Mouse (Mus musculus) liver, embryonic 15.5 days (tissue): ENCODE results near the gene Fv1. TPM values are rescaled to one million over a fixed set of nuclear protein-coding genes. Genes with fewer than 3 reads are reported as not detected.

Experiments used
- ATAC-seq: fragments of 200-750 bp; cut with Nextera tagmentation; 2 replicates; pipeline ENCODE4 v1.8.0; 2017; ENCODE audit warnings: moderate number of reproducible peaks, mild to moderate bottlenecking, moderate library complexity; ENCODE audit not compliant: insufficient read depth
- H3K27ac ChIP-seq: fragments of 300-500 bp; sonication (generic); replicated peaks from 2 replicates; pipeline ENCODE4 v1.5.1; 2015; ENCODE audit warnings: mild to moderate bottlenecking, inconsistent platforms
- H3K27me3 ChIP-seq: fragments of 300-500 bp; sonication (generic); 2 replicates; pipeline ENCODE4 v1.6.1; 2015; ENCODE audit warnings: mild to moderate bottlenecking, inconsistent platforms
- H3K36me3 ChIP-seq: fragments of 300-500 bp; sonication (generic); replicated peaks from 2 replicates; pipeline ENCODE4 v1.6.1; 2015; ENCODE audit warnings: moderate library complexity, mild to moderate bottlenecking, inconsistent platforms
- H3K4me1 ChIP-seq: fragments of 300-500 bp; sonication (generic); replicated peaks from 2 replicates; pipeline ENCODE4 v1.6.1; 2015; ENCODE audit warnings: inconsistent platforms
- H3K4me2 ChIP-seq: fragments of 300-500 bp; sonication (generic); 2 replicates; pipeline ENCODE4 v1.6.1; 2015; ENCODE audit warnings: moderate library complexity, mild to moderate bottlenecking, inconsistent platforms
- H3K4me3 ChIP-seq: fragments of 300-500 bp; sonication (generic); replicated peaks from 2 replicates; pipeline ENCODE4 v1.5.1; 2015; ENCODE audit warnings: mild to moderate bottlenecking, inconsistent platforms
- H3K9ac ChIP-seq: fragments of 300-500 bp; sonication (generic); 2 replicates; pipeline ENCODE4 v1.6.1; 2015; ENCODE audit warnings: moderate library complexity, mild to moderate bottlenecking, inconsistent platforms
- H3K9me3 ChIP-seq: fragments of 300-500 bp; sonication (generic); replicated peaks from 2 replicates; pipeline ENCODE4 v1.6.1; 2016; ENCODE audit warnings: inconsistent platforms
- WGBS: fragments of 180-500 bp; shearing (Covaris S2); methylation state at CpG from one replicate; pipeline ENCODE4 v1.1.7; 2015; ENCODE audit warnings: mixed read lengths; ENCODE audit not compliant: insufficient replicate concordance; 5-methylcytosine and 5-hydroxymethylcytosine counted together
- polyA plus RNA-seq: library from polyadenylated mRNA; unstranded; fragments of >200 nt; fragmentation: Nextera tagmentation; extraction: Ambion mirVana; gene quantifications from 2 replicates; pipeline ENCODE4 v1.2.1, GENCODE M21; 2015

The Fv1 gene
- polyA plus RNA-seq, 1 experiment from 2014 or later, result 2.1 TPM

- peaks cover 92% of the 10 kb centered on the region for H3K36me3 ChIP-seq
- H3K27ac ChIP-seq, result no peak overlapping the region
- no peaks in the 10 kb centered on the region for H3K9me3 ChIP-seq
- 90% methylated on average over 12 of the region's 12 CpGs for WGBS
- H3K4me2 ChIP-seq, result no peak overlapping the region
- no peak for ATAC-seq
- H3K9ac ChIP-seq, result no peak overlapping the region
- no peaks in the 10 kb centered on the region for H3K27me3 ChIP-seq
- no peaks in the 10 kb centered on the region for H3K4me1 ChIP-seq
- no peak overlapping the region for H3K4me3 ChIP-seq
Measured at GRCm38 (mm10) chr4:147886158-147886557, 17.4 kb downstream of the Fv1 start.

- no peaks in the 10 kb centered on the region for H3K9me3 ChIP-seq
- no peaks in the 10 kb centered on the region for H3K4me1 ChIP-seq
- no peak overlapping the region for H3K27ac ChIP-seq
- no peak overlapping the region for H3K4me2 ChIP-seq
- peaks cover 91% of the 10 kb centered on the region for H3K36me3 ChIP-seq
- ATAC-seq, result no peak
- no peaks in the 10 kb centered on the region for H3K27me3 ChIP-seq
- no peak overlapping the region for H3K9ac ChIP-seq
- 81% methylated on average over 7 of the region's 7 CpGs for WGBS
- H3K4me3 ChIP-seq, result no peak overlapping the region
Measured at GRCm38 (mm10) chr4:147887277-147887676, 18.5 kb downstream of the Fv1 start.

GRCm38 (mm10) chr4:147888237-147888636 is 19.5 kb downstream of the Fv1 start:
- ATAC-seq, result no peak

GRCm38 (mm10) chr4:147890341-147890740 is 21.6 kb downstream of the Fv1 start:
- Histone ChIP-seq H3K36me3 (peaks cover 85% of the 10 kb centered on the region), H3K4me2 (no peak overlapping the region)
- ATAC-seq, result no peak

More at GRCm38 (mm10) chr4:147888237-147888636, 19.5 kb downstream of the Fv1 start:
- H3K9me3 ChIP-seq, result no peaks in the 10 kb centered on the region
- H3K27ac ChIP-seq, result no peak overlapping the region
- H3K4me2 ChIP-seq, result no peak overlapping the region
- no peak overlapping the region for H3K4me3 ChIP-seq
- no peak overlapping the region for H3K9ac ChIP-seq
- H3K27me3 ChIP-seq, result no peaks in the 10 kb centered on the region
- peaks cover 89% of the 10 kb centered on the region for H3K36me3 ChIP-seq
- 63% methylated on average over 4 of the region's 4 CpGs for WGBS
- no peaks in the 10 kb centered on the region for H3K4me1 ChIP-seq

GRCm38 (mm10) chr4:147895815-147896330 is 27.1 kb downstream of the Fv1 start:
- H3K9me3 ChIP-seq, result no peaks in the 10 kb centered on the region
- H3K4me2 ChIP-seq, result no peak overlapping the region
- no peak for ATAC-seq
- H3K4me3 ChIP-seq, result no peak overlapping the region
- no peaks in the 10 kb centered on the region for H3K27me3 ChIP-seq
- no peaks in the 10 kb centered on the region for H3K4me1 ChIP-seq
- H3K36me3 ChIP-seq, result peaks cover 90% of the 10 kb centered on the region
- no peak overlapping the region for H3K9ac ChIP-seq
- WGBS, result 78% methylated on average over 4 of the region's 4 CpGs
- H3K27ac ChIP-seq, result no peak overlapping the region

More at GRCm38 (mm10) chr4:147890341-147890740, 21.6 kb downstream of the Fv1 start:
- no peak overlapping the region for H3K9ac ChIP-seq
- H3K4me1 ChIP-seq, result no peaks in the 10 kb centered on the region
- WGBS, result 79% methylated on average over 6 of the region's 6 CpGs
- H3K9me3 ChIP-seq, result no peaks in the 10 kb centered on the region
- H3K27me3 ChIP-seq, result no peaks in the 10 kb centered on the region
- no peak overlapping the region for H3K4me3 ChIP-seq
- no peak overlapping the region for H3K27ac ChIP-seq

- Histone ChIP-seq H3K4me1 (no peaks in the 10 kb centered on the region), H3K9ac (no peak overlapping the region), H3K27me3 (no peaks in the 10 kb centered on the region), H3K4me3 (no peak overlapping the region), H3K9me3 (no peaks in the 10 kb centered on the region), H3K27ac (no peak overlapping the region), H3K36me3 (peaks cover 85% of the 10 kb centered on the region), H3K4me2 (no peak overlapping the region)
- ATAC-seq, result no peak
- 41% methylated on average over 1 of the region's 1 CpGs for WGBS
Measured at GRCm38 (mm10) chr4:147896411-147896810, 27.6 kb downstream of the Fv1 start.

- no peaks in the 10 kb centered on the region for H3K4me1 ChIP-seq
- H3K27ac ChIP-seq, result no peak overlapping the region
- H3K4me3 ChIP-seq, result no peak overlapping the region
- no peaks in the 10 kb centered on the region for H3K9me3 ChIP-seq
- 72% methylated on average over 3 of the region's 3 CpGs for WGBS
- no peaks in the 10 kb centered on the region for H3K27me3 ChIP-seq
- ATAC-seq, result no peak
- H3K9ac ChIP-seq, result no peak overlapping the region
- no peak overlapping the region for H3K4me2 ChIP-seq
- H3K36me3 ChIP-seq, result peaks cover 78% of the 10 kb centered on the region
Measured at GRCm38 (mm10) chr4:147897348-147897747, 28.6 kb downstream of the Fv1 start.

GRCm38 (mm10) chr4:147900452-147900851 is 31.7 kb downstream of the Fv1 start:
- no peak overlapping the region for H3K4me2 ChIP-seq
- no peaks in the 10 kb centered on the region for H3K27me3 ChIP-seq
- H3K36me3 ChIP-seq, result peaks cover 64% of the 10 kb centered on the region
- WGBS, result 65% methylated on average over 7 of the region's 7 CpGs
- H3K9ac ChIP-seq, result no peak overlapping the region
- H3K4me1 ChIP-seq, result peaks cover 21% of the 10 kb centered on the region
- H3K4me3 ChIP-seq, result no peak overlapping the region
- no peak overlapping the region for H3K27ac ChIP-seq
- H3K9me3 ChIP-seq, result no peaks in the 10 kb centered on the region
- no peak for ATAC-seq

- Histone ChIP-seq H3K27ac (no peak overlapping the region), H3K9me3 (no peaks in the 10 kb centered on the region), H3K27me3 (no peaks in the 10 kb centered on the region), H3K9ac (no peak overlapping the region), H3K4me3 (no peak overlapping the region; the same call in 1 of the 2 replicates), H3K4me1 (peaks cover 25% of the 10 kb centered on the region), H3K4me2 (peak overlapping the region; percentile 81; the same call in 1 of the 2 replicates), H3K36me3 (peaks cover 38% of the 10 kb centered on the region)
- WGBS, result 76% methylated on average over 12 of the region's 12 CpGs
- no peak for ATAC-seq
Measured at GRCm38 (mm10) chr4:147902906-147903500, 34.2 kb downstream of the Fv1 start.

- H3K36me3 ChIP-seq, result peaks cover 32% of the 10 kb centered on the region
- no peaks in the 10 kb centered on the region for H3K27me3 ChIP-seq
- H3K27ac ChIP-seq, result peak overlapping the region; percentile 86; the same call in 1 of the 2 replicates
- peak overlapping the region; percentile 87 for H3K9ac ChIP-seq
- no peak for ATAC-seq
- 60% methylated on average over 3 of the region's 3 CpGs for WGBS
- H3K4me1 ChIP-seq, result peaks cover 25% of the 10 kb centered on the region
- no peaks in the 10 kb centered on the region for H3K9me3 ChIP-seq
- peak overlapping the region; percentile 94 for H3K4me3 ChIP-seq
- H3K4me2 ChIP-seq, result peak overlapping the region; percentile 81
Measured at GRCm38 (mm10) chr4:147903601-147904000, 34.8 kb downstream of the Fv1 start.

GRCm38 (mm10) chr4:147904313-147905089 is 35.7 kb downstream of the Fv1 start, which contains the start of gene Mfn2:
Gene Mfn2 (minus strand): TSS chr4:147904704.
- peak within 1 kb of the TSS; percentile 94 for H3K4me3 ChIP-seq
- peak within 1 kb of the TSS; percentile 81 for H3K4me2 ChIP-seq
- H3K9ac ChIP-seq, result peak within 1 kb of the TSS; percentile 87
- peaks cover 23% of the 10 kb centered on the region for H3K36me3 ChIP-seq
- H3K4me1 ChIP-seq, result peaks cover 25% of the 10 kb centered on the region
- peak; percentile 95 for ATAC-seq
- peak within 1 kb of the TSS; percentile 86 for H3K27ac ChIP-seq
- no peaks in the 10 kb centered on the region for H3K27me3 ChIP-seq
- no peaks in the 10 kb centered on the region for H3K9me3 ChIP-seq
- under 1% methylated on average over 58 of the region's 59 CpGs for WGBS
